Mouse (Mus musculus) MEL (cell line): ENCODE measurements at regions not wholly inside any gene's neighbourhood (a gene's known extent, or its start where the extent isn't known, plus 50 kb on each side); places are given as distances from the start of the nearest gene placed in this dataset.
A peak's percentile ranks its signal among the peaks of the same experiment; 100 is the strongest.

Source experiments
- DNase-seq: peaks from one replicate; pipeline ENCODE4 v3.0.0; 2011; ENCODE audit warnings: low read depth, low spot score
- H3K27ac ChIP-seq: 2 replicates; pipeline ENCODE4 v1.5.1; 2012; ENCODE audit warnings: low read depth, mild to moderate bottlenecking, control low read depth, low read length, moderate library complexity; ENCODE audit not compliant: control insufficient read depth
- H3K27me3 ChIP-seq, 2 experiments: fragments of 150-350 bp in 1 of 2; sonication (generic) in 1 of 2; 2 replicates each; pipeline ENCODE4 v1.6.1; 2012; ENCODE audit warnings: low read length in 2 of 2, mild to moderate bottlenecking in 2 of 2, improper control_type of control experiment in 1 of 2, moderate library complexity in 1 of 2; ENCODE audit not compliant: insufficient read depth in 2 of 2, control insufficient read depth in 1 of 2
- H3K36me3 ChIP-seq, 2 experiments: 2 replicates each; pipeline ENCODE4 v1.6.1; 2012 to 2014; ENCODE audit warnings: low read length in 2 of 2, improper control_type of control experiment in 1 of 2, inconsistent platforms in 1 of 2, mild to moderate bottlenecking in 1 of 2; ENCODE audit not compliant: insufficient read depth in 2 of 2, control insufficient read depth in 1 of 2
- H3K4me1 ChIP-seq, 2 experiments: fragments of 150-350 bp in 1 of 2; sonication (generic) in 1 of 2; 2 replicates each; pipeline ENCODE4 v1.6.1; 2012; ENCODE audit warnings: low read length in 2 of 2, improper control_type of control experiment in 1 of 2, mild to moderate bottlenecking in 1 of 2; ENCODE audit not compliant: insufficient read depth in 2 of 2, control insufficient read depth in 1 of 2
- H3K4me3 ChIP-seq, 2 experiments: fragments of 150-350 bp in 1 of 2; sonication (generic) in 1 of 2; 2 replicates each; pipeline ENCODE4 v1.5.1; 2012; ENCODE audit warnings: low read depth in 2 of 2, low read length in 2 of 2, mild to moderate bottlenecking in 2 of 2, moderate library complexity in 2 of 2, control low read depth in 1 of 2, improper control_type of control experiment in 1 of 2; ENCODE audit not compliant: control insufficient read depth in 1 of 2, insufficient read depth in 1 of 2
- H3K79me2 ChIP-seq: 2 replicates; pipeline ENCODE4 v1.6.1; 2012; ENCODE audit warnings: mild to moderate bottlenecking, low read length, moderate library complexity; ENCODE audit not compliant: control insufficient read depth, poor library complexity, insufficient read depth
- H3K9ac ChIP-seq: 2 replicates; pipeline ENCODE4 v1.6.1; 2012; ENCODE audit warnings: low read depth, mild to moderate bottlenecking, control low read depth, low read length, moderate library complexity; ENCODE audit not compliant: control insufficient read depth, poor library complexity, severe bottlenecking
- H3K9me3 ChIP-seq: fragments of 150-350 bp; sonication (generic); replicated peaks from 2 replicates; pipeline ENCODE4 v1.6.1; 2012; ENCODE audit warnings: mild to moderate bottlenecking, low read length, improper control_type of control experiment, moderate library complexity; ENCODE audit not compliant: insufficient read depth
- CHD1 ChIP-seq: IDR thresholded peaks from 2 replicates; pipeline ENCODE4 v1.6.1; 2012; ENCODE audit warnings: low read depth, mild to moderate bottlenecking, inconsistent platforms, low read length, improper control_type of control experiment
- CHD2 ChIP-seq: IDR thresholded peaks from 2 replicates; pipeline ENCODE4 v1.6.1; 2011; ENCODE audit warnings: low read length, improper control_type of control experiment
- CTCF ChIP-seq, 3 experiments: IDR thresholded peaks in 2 of 3; conservative IDR thresholded peaks in 1 of 3; 2 replicates each; pipeline ENCODE4 v1.5.1; 2011 to 2012; ENCODE audit warnings: low read length in 3 of 3, low read depth in 2 of 3, mild to moderate bottlenecking in 2 of 3, improper control_type of control experiment in 1 of 3, inconsistent platforms in 1 of 3, mixed read lengths in 1 of 3, moderate library complexity in 1 of 3; ENCODE audit not compliant: control insufficient read depth in 1 of 3, insufficient read depth in 1 of 3, poor library complexity in 1 of 3, severe bottlenecking in 1 of 3
- E2F4 ChIP-seq: IDR thresholded peaks from 2 replicates; pipeline ENCODE4 v1.6.1; 2011; ENCODE audit warnings: low read depth, low read length, improper control_type of control experiment, borderline replicate concordance
- EP300 ChIP-seq, 2 experiments: IDR thresholded peaks; 2 replicates each; pipeline ENCODE4 v1.6.1; 2011; ENCODE audit warnings: improper control_type of control experiment in 2 of 2, low read length in 2 of 2, low read depth in 1 of 2, mild to moderate bottlenecking in 1 of 2
- ETS1 ChIP-seq: IDR thresholded peaks from 2 replicates; pipeline ENCODE4 v1.6.1; 2012; ENCODE audit warnings: low read depth, mild to moderate bottlenecking, inconsistent platforms, low read length, improper control_type of control experiment, moderate library complexity
- GABPA ChIP-seq: IDR thresholded peaks from 2 replicates; pipeline ENCODE4 v1.6.1; 2012; ENCODE audit warnings: low read depth, mild to moderate bottlenecking, inconsistent platforms, low read length, improper control_type of control experiment, moderate library complexity
- MAZ ChIP-seq: IDR thresholded peaks from 2 replicates; pipeline ENCODE4 v1.6.1; 2012; ENCODE audit warnings: low read depth, mild to moderate bottlenecking, inconsistent platforms, low read length, improper control_type of control experiment
- MXI1 ChIP-seq: IDR thresholded peaks from 2 replicates; pipeline ENCODE4 v1.6.1; 2011; ENCODE audit warnings: mild to moderate bottlenecking, low read depth, low read length, improper control_type of control experiment
- MYC ChIP-seq: IDR thresholded peaks from 2 replicates; pipeline ENCODE4 v1.6.1; 2011; ENCODE audit warnings: low read depth, mild to moderate bottlenecking, low read length, improper control_type of control experiment, moderate library complexity
- NRF1 ChIP-seq: IDR thresholded peaks from 2 replicates; pipeline ENCODE4 v1.6.1; 2014; ENCODE audit warnings: low read depth, mild to moderate bottlenecking, inconsistent platforms, low read length, improper control_type of control experiment, moderate library complexity; ENCODE audit not compliant: poor library complexity, insufficient read depth, severe bottlenecking
- POLR2A ChIP-seq, 2 experiments: IDR thresholded peaks; 2 replicates each; pipeline ENCODE4 v1.6.1; 2011 to 2012; ENCODE audit warnings: low read length in 2 of 2, mild to moderate bottlenecking in 2 of 2, control low read depth in 1 of 2, improper control_type of control experiment in 1 of 2, low read depth in 1 of 2, moderate library complexity in 1 of 2; ENCODE audit not compliant: control insufficient read depth in 1 of 2, insufficient read depth in 1 of 2, poor library complexity in 1 of 2
- POLR2AphosphoS2 ChIP-seq: IDR thresholded peaks from 2 replicates; pipeline ENCODE4 v1.6.1; 2011; ENCODE audit warnings: low read length, improper control_type of control experiment
- SMC3 ChIP-seq: IDR thresholded peaks from 2 replicates; pipeline ENCODE4 v1.6.1; 2011; ENCODE audit warnings: low read depth, low read length, improper control_type of control experiment
- TBP ChIP-seq: IDR thresholded peaks from 2 replicates; pipeline ENCODE4 v1.8.0; 2011; ENCODE audit warnings: low read depth, low read length, improper control_type of control experiment
- USF2 ChIP-seq, 2 experiments: IDR thresholded peaks; 2 replicates each; pipeline ENCODE4 v1.6.1; 2011 to 2012; ENCODE audit warnings: improper control_type of control experiment in 2 of 2, low read length in 2 of 2, borderline replicate concordance in 1 of 2, inconsistent platforms in 1 of 2, low read depth in 1 of 2, mild to moderate bottlenecking in 1 of 2; ENCODE audit not compliant: insufficient read depth in 1 of 2
- ZMIZ1 ChIP-seq: IDR thresholded peaks from 2 replicates; pipeline ENCODE4 v1.6.1; 2012; ENCODE audit warnings: low read depth, mild to moderate bottlenecking, inconsistent platforms, low read length, improper control_type of control experiment, moderate library complexity

GRCm38 (mm10) chr12:39048958-39049357, 269.8 kb downstream of the Etv1 start:
- no peaks in the 10 kb centered on the region for H3K36me3 ChIP-seq
- H3K27ac ChIP-seq, result no peak overlapping the region
- no peak overlapping the region for H3K9ac ChIP-seq
- no peaks in the 10 kb centered on the region for H3K27me3 ChIP-seq
- H3K79me2 ChIP-seq, result no peaks in the 10 kb centered on the region
- H3K4me1 ChIP-seq, result no peaks in the 10 kb centered on the region
- H3K4me3 ChIP-seq, result no peak overlapping the region
- peak; percentile 1 for DNase-seq
- no peaks in the 10 kb centered on the region for H3K9me3 ChIP-seq
- TF ChIP-seq CTCF (IDR thresholded peaks at IDR 0.05 in 2 of 3, conservative IDR thresholded peaks at IDR 0.05 in 1 of 3; ENCODE audit: control insufficient read depth in 1 of 3, insufficient read depth in 1 of 3, low read depth in 2 of 3, low read length in 3 of 3, poor library complexity in 1 of 3, severe bottlenecking in 1 of 3) (peak in 2 of 3 experiments; percentile 19 to 33; a peak in 4 of 6 replicates), NRF1 (no peak), SMC3 (peak; percentile 15; the same call in 1 of the 2 replicates), MXI1 (no peak), POLR2AphosphoS2 (no peak), GABPA (no peak)

GRCm38 (mm10) chr12:39070331-39071045, 291.3 kb downstream of the Etv1 start:
- Histone ChIP-seq H3K36me3 (no peaks in the 10 kb centered on the region), H3K9me3 (no peaks in the 10 kb centered on the region), H3K27ac (no peak overlapping the region), H3K4me3 (no peak overlapping the region), H3K27me3 (no peaks in the 10 kb centered on the region), H3K79me2 (no peaks in the 10 kb centered on the region), H3K9ac (no peak overlapping the region), H3K4me1 (no peaks in the 10 kb centered on the region)
- TF ChIP-seq CHD1 (no peak), MAZ (no peak), MYC (no peak), E2F4 (no peak), EP300 (IDR thresholded peaks at IDR 0.05; ENCODE audit: low read depth in 1 of 2, low read length in 2 of 2) (no peak), ZMIZ1 (no peak), USF2 (IDR thresholded peaks at IDR 0.05; ENCODE audit: borderline replicate concordance in 1 of 2, insufficient read depth in 1 of 2, low read depth in 1 of 2, low read length in 2 of 2) (no peak), TBP (no peak), ETS1 (no peak), CHD2 (no peak), POLR2A (IDR thresholded peaks at IDR 0.05; ENCODE audit: control insufficient read depth in 1 of 2, insufficient read depth in 1 of 2, low read depth in 1 of 2, low read length in 2 of 2, poor library complexity in 1 of 2) (no peak)
- DNase-seq, result no peak
